Mouse (Mus musculus) cerebellum, adult 11 months (tissue): ENCODE results near the gene Ggcx.
"Not testable (repeated sequence)": the region's sequence is repeated elsewhere in the genome, so short reads cannot be mapped to it uniquely, and the experiment has no call there.

Experiments used
- DNase-seq: peaks from one replicate; pipeline ENCODE4 v3.0.0; 2022

Ggcx gene

DNA sequence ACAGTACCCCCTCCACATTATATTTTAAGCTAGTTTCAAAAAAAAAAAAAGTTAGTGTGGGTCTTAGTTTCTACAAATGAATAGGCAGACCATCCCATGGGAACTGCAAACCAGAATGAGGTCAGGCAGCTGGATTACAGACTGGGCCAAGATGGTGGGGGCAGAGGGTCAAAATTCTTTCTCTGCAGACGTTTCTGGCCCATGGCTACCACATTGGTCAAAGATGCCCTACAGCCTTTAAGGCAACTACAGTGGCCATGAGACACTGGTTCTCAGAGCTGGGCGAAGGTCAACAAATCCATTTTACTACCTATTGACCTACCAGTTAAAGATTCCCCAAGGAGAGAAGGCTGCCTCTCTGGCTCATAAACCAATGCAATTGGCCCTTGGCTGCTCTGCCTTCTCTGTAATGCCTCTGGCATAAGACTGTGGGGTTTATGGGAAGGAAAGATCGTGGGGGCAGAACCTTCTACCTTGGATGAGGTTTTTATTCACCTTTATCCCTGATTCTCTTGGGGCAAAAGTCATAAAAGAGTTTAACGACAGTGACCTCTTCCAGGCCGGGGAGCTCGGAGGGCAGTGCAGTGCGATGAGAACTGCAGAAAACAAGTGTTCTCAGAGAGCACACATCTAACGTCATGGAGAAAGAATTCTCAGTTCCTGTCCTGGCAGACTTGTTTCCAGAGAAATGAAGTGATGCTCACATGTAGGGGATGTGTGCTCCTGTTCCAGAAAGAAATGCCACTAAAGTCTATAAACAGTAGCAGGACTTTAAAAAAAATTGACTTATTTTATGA is 51.5 kb downstream of the Ggcx start:
- DNase-seq, result no peak

DNA sequence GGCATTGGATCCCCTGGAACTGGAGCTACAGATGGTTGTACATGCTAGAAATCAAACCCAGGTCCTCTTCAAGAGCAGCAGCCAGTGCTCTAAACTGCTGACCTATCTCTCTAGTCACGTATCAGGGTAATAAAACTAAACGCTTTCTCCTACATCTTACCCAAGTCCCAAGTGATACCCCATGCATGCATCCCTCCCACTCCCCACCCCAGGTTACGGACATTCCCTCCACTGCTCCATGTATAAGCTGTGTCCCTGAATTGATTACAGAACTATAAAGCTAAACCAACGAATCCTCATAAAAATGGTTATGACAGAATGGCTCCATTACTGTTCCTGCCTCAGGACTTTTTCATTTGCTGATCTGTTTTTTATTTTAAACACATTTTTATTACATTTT is 52.1 kb downstream of the Ggcx start:
- DNase-seq, result no peak

DNA sequence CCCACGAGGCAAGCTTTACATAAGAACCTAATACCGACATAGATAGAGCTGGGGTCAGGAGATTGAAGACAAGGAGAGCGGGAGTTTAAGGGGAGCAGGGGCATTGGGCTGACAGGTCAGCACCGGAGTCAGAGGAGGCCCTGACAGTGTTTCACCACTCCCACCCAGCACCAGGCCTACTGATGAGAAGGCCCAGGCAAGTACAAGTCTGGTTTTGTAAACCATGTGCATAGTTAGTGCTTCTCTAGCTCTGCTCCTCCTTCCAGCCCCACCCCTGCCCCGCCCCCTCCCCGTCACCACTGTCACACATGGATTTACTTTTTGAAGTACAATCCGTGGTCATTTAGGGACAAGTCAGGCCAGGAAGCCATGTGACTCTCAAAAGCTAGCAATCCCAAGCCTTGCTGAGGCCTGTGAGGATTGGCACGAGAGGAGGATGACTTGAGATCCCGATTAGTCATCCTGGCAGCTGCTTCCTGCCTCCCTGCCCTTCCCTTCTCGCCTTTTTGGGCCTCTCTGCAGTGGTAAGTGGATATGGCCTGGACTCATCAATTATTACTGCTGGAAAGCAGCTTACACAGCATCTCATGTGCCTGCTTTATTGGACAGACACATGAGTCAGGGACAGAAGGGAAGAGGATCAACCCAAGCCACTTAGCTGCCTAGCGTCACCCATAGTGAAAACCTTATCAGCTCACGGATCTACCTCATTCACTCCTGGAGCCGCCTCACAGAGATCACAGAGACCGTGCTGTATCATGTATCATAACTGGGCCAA is 59.3 kb downstream of the Ggcx start:
- DNase-seq, result no peak

- no peak for DNase-seq
These were observed 61.3 kb downstream of the Ggcx start for GRCm38 (mm10) chr6:72475221-72475985.

DNA sequence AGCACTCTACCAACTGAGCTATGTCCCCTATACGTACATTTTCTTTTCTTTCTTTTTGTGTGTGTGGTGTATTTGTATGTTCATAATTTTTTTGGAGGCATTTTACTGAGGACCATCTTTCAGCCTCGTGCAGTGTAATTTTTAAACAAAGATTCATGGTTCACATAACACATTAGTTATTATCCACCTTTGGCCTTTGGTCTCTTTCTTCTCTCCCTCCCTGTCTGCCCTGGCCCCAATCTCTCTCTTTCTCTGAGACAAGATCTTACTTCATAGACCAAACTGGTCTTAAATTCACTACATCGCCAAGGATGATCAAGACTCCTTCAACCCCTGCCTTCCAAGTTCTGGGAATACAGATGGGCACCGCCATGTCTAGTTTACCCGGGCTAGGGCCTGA is 62.7 kb downstream of the Ggcx start:
- no peak for DNase-seq

DNA sequence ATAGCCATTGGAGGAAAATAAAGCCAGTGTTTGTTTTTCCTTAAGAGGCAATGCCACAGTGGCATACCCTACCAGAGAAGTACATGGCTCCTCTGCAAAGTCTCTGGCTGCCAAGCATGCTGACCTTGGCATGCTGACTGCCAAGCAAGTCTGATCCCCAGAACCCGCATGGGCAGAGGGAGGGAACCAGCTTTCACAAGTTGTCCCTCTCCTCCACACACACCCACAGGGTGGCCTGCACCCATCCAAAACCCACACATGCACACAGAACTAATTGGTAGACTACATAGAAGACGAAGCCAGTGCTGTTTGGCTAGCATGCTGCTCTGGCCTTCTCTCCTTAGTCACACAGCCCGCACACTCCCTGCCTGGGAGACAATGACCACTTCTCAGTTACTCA is 63.5 kb downstream of the Ggcx start:
- no peak for DNase-seq

DNA sequence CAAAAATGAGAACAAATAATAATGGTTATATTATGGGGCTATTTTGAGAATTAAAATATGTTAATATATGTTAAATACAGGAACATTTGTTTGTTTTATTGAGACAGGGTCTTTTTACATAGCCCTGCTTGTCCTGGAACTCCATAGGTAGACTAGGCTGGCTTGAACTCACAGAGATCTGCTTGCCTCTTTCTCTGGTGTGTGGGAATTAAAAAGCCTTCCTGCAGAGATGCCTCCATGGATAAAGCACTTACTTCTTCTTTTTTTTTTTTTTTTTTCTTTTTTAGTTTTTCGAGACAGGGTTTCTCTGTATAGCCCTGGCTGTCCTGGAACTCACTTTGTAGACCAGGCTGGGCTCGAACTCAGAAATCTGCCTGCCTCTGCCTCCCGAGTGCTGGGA is 64.6 kb downstream of the Ggcx start:
- DNase-seq, result not testable (repeated sequence)

- no peak for DNase-seq
These were observed 65.7 kb downstream of the Ggcx start for GRCm38 (mm10) chr6:72479645-72480421.

DNA sequence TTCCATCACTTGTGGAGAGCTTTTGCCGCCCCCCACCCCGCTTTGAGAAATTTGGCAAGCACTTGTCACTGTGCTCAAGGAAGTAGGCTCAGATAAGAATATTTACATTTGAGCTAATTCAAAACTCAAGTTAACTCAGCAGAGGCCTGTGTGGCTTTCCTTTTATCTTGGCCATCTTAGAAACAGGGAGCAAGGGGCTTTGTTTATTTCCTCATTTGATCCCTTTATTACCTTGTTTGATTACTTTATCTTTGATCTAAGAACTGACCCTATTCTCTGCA is 66.3 kb downstream of the Ggcx start:
- DNase-seq, result no peak
